Mouse (Mus musculus): ENCODE data around the gene Ahcyl1.
"Not testable (repeated sequence)": the region's sequence is repeated elsewhere in the genome, so short reads cannot be mapped to it uniquely, and the experiment has no call there.

Gene Ahcyl1

DNA sequence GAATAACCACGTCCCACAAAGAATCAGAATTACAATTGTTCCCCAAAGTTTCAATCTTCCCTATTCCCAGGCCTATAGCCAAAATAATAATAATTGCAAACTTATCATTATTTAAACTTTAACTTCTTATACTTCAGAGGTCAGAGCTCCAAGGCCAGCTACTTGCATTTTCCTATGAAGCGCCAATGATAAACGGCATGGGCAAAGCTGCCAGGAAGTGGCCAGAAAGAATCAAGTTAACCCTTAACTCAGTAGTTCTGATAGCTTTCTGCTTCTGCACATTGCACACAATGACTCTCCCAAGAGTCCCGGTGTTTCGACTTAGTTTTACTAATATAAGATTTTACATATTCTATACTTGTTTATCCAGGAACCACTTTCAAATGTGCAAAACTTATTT lies 46.1 kb downstream of the Ahcyl1 start:
- DNase-seq = not testable (repeated sequence)

DNA sequence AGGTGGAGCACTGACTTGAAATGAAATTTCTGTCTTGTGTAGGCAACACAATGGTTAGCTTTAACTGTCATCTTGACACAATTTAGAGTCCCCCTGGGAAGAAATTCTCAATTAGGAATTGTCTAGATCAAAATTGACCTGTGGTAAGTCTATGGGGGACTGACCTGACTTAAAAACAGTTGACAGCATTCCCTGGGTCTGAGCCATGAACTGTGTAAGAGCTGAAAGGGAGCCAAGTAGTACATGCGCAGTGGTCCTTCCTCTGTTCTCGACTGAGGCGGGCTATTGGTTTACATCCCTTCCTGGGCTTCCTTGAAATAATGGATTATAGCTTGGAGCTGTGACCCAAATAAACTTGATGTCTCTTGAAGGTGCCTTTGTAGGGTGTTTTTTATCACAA lies 49.4 kb downstream of the Ahcyl1 start:
- no peak for DNase-seq

DNA sequence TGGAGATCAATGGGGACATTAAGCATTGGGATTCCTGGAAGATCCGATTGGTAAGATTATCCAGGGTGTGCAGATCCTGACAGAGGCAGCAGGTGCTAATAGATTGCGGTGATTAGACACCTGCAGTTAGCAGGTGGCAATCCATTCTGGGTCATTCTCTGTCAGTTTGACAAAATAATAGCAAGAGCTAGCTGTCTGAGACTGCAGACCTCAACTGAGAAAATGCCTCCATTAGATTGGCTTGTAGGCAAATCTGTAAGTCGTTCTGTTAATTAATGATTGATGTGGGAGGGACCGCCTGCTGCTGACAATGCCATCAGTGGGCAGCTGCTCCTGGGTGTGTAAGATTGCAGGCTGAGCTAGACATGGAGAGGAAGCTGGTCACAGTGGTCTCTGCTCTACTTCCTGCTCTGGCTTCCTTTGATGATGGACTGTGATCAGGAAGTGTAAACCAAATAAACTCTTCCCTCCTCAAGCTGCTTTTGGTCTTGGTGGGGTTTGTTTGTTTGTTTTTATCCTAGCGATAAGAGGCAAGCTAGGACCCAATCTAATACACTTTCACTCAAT lies 58.7 kb downstream of the Ahcyl1 start:
- DNase-seq = no peak

DNA sequence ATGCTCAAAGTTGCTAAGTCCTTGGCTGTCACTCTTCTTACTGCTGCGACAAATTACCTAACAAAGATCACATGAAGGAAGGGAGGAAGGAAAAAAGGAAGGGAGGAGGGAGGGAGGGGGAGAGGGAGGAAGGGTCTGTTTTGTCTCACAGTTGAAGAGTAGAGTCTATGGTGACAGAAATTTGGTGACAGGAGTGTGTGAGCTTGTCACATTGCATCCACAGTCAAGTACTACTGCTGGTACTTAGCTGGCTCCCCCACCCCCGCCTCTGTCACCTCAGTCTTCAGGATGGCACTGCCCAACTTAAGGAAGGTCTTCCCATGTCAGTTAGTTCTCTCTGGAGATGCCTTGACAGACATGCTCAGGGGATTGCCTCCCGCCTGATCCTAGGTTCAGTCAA lies 60.1 kb downstream of the Ahcyl1 start:
- no peak for DNase-seq

DNA sequence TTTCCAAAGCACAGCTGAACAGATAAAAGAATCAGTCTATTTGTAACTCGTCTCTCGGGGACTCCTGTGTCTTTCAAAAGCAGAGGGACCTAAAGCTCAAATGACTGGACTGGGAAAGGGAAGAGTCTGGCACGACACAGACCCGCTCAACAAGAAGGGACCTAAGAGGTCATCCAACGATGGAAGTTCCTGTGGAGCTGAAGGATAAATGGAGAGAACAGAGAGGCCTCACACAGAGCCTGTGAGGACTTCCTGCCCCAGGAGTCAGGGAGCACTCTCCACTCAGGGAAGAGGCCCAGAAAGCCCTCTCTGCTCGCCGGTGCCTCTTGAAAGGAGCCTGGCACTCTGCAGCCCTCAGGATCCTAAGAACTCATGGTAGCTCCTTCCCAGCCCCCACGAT lies 60.5 kb downstream of the Ahcyl1 start:
- no peak for DNase-seq

DNA sequence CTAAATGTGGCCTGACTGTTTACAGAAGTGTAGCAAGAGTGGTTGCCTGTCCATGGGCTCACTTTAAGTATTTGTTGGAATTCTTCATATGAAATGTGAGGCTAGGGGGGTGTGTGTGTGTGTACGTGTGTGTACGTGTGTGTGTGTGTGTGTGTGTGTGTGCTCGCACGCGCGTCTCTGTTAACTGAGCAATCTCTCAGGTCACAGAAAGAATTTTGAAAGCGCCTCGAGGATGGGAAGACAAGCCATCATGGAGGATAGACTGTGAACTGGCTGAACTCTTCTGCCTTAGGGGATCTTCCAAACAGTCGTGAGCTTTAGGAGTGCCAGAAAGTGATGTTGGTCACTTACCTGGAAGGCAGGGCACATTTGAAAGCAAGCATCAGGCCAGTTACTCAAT lies 62.5 kb downstream of the Ahcyl1 start:
- DNase-seq = no peak

DNA sequence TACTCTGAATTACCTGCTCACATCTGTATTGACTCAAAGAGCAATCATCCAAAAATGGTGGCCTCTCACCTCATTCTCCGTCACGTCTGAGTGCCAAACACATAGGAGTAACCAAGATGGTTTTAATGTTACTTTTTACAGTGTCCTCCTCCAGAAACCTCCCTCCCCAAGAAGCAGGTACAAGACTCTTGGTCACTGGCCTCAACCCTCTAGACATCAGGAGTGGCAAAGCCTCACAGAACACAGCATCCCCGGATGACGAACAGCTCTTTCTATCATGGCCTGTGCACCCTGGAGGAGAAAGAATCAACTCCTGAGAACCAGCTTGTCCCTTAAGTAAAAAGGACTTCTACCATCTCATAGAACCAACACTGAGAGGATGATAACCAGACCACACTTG lies 63.6 kb downstream of the Ahcyl1 start:
- DNase-seq = no peak

DNA sequence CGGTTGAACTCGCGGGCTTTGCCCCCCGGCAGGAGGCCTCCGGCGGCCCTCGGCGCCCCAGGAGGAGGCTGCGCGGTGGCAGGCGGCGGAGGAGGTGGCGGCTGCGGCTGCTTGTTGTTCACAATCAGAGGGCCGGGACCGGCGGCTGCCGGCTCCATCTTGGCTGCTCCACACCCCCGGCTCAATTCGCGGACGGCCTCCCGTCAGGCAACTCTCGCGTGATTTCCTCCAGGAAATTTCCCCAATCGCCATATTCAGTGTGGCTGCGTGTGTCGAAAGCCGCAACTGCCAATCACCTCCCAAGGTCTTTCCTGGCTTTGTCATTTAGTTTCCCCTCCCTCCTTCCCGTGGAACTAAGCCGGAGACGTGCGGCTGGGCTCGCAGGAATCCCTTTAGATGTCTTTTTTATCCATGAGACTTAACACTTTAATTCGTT lies 64.8 kb downstream of the Ahcyl1 start, which contains the start of gene Strip1:
TSS of gene Strip1 (minus strand) at position 172 of the 436 bp plus-strand sequence.
- DNase-seq = peak; percentile 90

DNA sequence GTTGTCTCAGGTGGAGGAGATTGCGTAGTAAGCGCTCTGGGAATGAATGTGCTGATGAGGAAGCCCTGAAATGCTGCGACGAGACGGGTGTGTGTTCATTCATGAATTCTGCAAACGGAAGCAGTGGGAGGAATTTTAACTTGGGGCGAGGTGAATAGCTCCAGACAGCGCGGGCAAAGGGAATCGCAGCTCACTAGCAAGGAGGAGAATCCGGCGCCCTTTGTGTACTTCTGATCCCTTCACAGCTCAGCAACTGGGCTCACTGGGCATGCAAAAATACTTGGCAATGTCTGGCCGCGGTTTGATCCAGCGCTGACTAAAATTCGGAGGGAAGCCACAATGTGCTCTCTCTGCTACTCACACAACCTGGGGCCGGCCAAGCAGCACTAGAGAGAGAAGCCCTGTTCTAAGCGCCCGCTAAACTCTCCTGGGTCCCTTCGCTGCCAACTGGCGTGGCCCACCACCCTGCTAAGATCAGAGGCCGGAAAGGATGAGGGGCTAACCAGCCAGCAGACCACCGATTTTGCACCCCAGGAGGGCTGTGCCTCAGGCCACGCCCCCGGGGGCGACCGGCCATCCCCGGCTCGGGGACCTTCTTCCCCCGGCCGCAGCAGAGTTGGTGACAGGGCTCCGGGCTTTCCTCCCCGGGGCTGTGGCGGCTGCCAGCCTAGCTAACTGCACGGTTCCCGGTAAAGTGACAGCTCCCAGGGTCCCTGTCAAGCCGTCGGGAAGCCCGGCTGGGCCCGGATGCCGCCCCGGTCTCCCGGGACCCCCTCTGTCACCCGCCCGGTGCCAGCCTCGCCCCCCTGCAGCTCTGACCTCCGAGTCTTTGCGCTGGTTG lies 65.5 kb downstream of the Ahcyl1 start, which contains the start of gene Gm10961:
TSS of gene Gm10961 (plus strand) at position 641 of the 841 bp plus-strand sequence.
- no peak for DNase-seq

DNA sequence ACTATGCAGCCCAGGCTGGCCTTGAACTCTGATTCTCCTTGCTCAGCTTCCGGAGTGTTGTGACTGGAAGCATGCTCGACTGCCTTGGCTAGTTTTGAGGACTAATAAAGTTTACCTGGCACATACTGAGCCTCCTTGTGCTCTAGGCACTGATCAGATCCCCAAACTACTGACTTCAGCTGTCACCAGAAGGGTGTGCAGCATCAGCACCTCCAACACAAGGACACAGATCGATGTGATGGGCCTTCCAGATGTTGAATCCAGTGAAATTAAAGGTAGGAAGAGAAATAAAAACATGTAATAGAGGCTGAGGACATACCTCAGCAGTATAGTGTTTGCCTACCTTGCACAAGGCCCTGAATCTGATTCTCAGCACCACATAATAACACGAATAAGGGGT lies 66.9 kb downstream of the Ahcyl1 start:
- no peak for DNase-seq

DNA sequence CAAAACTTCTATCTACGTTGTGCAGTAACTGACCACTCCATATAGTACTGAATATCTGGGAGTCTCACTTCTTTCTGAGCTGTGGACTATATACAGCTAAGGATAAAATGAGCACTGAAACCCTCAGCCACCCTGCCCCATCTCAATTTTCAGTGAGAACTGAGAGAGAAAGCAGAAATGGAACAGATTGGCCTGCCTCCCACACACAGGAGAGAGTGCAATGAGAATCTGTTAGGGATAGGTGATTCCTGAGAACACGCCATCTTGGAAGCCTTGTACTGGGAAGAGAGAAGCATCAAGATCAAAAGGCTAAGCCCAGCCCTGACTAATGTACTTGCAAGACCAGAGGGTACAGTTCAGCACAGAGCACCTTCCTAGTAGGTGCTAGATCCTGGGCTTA lies 67.8 kb downstream of the Ahcyl1 start:
- DNase-seq = no peak

DNA sequence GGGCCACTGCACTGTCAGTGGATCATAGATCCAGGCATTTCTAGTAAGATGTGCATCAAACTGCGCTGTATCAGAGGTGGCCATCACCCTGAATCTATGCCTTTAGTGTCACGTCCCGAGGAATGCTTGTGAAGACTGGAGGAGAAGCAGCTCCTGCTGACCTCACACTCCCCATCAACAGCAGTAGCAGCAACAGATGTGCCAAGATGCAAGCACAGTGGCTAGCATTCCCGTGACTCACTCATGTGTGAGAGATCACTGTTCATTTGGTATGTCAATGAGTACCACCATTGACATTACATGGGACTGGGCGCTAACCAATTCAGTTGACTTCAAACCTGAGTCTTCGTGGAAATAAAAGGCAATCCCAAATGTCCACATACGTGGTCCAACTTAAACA lies 68.7 kb downstream of the Ahcyl1 start:
- DNase-seq = no peak

DNA sequence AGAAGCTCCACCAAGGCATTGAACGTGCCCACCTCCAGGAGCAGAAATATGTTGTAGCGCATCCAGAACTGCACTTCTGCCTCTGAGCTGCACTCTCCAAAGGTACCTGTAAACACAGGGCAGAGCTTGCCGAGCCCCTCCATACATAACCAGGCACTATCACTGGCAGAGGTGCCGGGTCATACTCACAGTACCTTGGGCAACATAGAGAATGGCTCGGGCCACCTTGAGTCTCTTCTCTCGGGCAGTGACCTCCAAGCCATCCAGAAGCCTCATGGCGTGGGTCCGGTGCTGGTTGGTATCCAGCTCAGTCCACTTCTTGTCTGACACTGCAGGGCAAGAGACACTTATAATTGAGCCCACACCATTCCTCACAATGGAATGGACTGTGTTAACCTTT lies 69.6 kb downstream of the Ahcyl1 start:
- no peak for DNase-seq

DNA sequence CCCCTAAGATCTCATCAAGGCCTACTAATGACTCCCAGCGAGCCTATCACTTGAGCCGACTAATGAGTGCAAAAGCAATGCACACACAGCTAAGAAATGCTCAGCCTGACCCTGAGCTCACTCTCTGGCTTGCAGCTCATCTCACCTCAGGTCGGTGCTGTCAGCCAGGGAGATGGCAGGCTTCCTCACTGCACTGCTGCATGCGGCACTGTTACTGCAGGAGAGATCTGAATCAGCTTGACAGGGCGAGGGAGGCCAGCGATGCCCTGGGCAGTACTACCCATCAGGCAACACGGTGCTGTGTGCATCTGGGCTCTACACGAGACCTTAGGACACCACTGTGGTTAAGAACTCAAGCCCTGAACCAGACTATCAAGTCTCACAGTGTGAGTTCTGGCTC lies 70.8 kb downstream of the Ahcyl1 start:
- no peak for DNase-seq

DNA sequence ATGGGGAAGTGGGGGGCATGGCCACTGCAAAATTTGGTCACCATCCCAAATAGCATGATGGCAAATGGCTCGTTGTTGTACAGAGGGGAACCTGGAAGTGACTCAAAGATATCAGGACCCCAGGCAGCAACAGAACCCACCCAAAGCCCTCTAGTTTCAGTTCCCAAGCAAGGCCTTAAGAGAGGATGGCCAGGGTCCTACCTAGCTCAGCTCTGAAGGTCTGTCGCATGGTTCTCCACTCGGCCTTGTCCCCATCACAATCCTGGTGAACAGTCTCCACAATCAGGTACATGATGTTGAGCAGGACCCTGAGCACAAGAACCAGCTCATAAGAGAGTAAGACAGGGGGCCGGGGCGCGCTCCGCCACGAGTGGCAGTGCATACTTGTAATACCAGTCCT lies 71.9 kb downstream of the Ahcyl1 start:
- DNase-seq = no peak

DNA sequence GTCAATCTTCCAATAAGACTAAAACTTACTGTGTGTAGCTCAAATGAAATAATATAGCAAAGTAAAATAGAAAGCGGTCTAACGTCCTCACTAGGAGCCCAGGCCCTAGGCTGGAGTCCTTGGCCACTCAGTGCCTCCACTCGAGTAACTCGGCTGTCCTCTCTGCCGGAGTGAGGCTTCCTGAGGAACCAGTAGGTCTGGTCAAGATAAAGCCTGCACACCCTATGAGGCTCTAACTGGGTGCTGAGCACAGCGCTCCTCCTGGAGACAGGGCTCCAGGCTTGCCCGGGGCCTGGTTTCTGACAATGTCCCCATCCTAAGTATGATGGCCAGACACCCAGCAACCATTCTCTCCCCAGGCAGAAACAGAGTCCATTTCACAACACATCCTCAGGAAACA lies 73.8 kb downstream of the Ahcyl1 start:
- no peak for DNase-seq

DNA sequence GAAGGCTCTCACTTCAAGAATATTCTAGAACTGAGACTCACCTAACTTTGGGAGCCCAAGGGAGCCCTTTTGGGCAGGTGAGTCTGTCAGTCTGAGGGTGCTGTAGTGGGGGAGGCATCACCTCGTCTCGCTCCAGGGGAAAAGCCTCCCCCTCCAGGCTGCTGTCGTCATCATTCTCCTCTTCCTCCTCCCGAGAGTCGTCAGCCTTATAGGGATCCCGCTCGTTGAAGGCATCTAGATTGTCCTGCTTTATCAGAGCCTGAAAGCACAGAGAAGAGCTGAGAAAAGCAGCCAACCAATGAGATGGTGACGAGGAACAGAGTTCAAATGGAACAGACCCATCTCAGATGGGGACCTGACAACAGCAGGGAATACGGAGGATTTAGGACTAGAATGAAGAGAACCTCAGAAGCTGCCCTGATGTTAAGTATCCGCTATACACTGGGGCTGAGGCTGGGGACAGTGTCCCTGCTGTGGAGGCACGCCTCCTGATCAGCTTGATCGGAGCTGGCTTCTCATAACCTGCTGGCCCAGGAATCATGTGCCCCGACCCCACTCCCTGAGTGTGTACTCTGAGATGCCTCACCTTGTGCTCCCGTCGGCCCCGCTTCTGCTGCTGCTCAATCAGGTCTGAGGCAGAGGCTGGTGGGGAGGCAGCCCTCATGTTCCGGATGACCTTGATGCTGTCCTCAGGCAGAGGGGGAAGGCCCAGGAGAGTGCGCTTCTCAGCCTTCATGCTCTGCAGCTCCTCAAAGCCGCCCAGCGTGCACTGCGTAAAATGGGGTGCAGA lies 74.9 kb downstream of the Ahcyl1 start:
- no peak for DNase-seq

DNA sequence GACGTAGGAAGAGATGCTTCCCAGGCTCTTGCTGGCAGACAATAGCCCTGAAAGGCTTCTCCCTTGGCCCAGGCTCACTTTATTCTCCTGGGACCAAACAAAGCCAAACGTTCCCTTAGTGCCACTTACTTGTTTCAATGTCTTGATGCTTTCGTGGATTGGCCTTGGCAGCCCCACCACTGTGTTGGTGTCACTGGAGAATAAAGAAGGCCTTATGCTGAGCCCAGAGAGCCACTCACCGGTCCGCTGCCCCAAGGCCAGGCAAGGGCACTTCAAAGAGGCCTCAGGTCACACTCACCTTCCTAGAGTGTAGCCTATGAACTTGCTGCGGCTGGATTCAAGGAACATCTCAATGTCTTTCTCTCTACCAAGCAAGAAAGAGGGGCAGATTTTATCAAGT lies 76.4 kb downstream of the Ahcyl1 start:
- no peak for DNase-seq

DNA sequence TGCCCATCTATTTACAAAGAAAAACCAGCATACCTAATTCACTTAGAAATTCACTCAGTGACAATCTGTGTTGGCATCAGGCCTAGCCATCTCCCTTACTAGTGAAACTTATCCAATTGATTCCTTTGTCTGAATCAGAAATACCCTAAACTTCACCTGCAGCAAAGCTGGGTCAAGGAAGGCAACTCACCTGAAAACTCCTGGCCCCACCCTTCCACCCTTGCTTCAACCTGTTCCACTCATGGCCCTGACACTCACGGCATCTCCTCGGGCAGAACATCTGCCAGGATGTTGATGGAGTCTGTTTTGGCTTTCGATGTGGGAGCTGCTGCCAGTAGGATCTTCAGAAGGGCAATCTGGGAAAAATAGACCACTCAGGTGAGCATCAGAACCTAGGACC lies 78.6 kb downstream of the Ahcyl1 start:
- DNase-seq = no peak

Data from thymus, postnatal 25 days (tissue).